ENCODE assay signal across 32 mouse cellular contexts in the genomic region with DNA sequence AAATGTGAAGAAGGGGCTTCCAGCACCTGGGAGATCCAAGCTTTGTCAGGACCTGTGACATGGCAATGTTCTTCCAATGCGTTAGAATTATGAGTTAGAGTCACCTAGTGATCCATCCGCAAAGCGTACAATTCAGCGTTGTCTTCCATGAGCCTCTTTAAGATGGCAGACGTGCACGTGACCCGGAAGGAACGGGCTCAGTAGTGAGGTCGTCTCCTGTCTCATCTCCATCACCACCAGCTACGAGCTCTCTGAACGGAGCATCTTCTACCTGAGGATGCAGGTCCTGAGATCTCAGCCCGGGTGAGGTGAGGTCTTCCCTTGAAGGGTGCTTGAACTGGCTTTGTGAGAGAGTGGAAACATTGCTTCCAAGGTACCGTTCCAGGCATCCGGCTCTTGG. TPM values are rescaled to one million over a fixed set of nuclear protein-coding genes. Genes with fewer than 3 reads are reported as not detected.
DNase-seq lines count a peak whose midpoint lies in the region; ATAC-seq and TF ChIP-seq lines count a peak whose summit lies in the region.
"Had no signal": no experiment of that assay in that cellular context is flagged by ENCODE, and none has a peak within 500 bp of the region (broad histone marks: within the 10 kb centered on the region; RNA-seq: fewer than 3 reads in every experiment).

No protein-coding gene starts in this region.

- no peaks in the 10 kb centered on the region for H3K9me3 ChIP-seq in forebrain, embryonic 11.5 days (ENCODE audit: control insufficient read depth, low read length)
- no peaks in the 10 kb centered on the region for H3K9me3 ChIP-seq in forebrain, embryonic 15.5 days
- no peaks in the 10 kb centered on the region for H3K9me3 ChIP-seq in midbrain, embryonic 11.5 days (ENCODE audit: control insufficient read depth, low read length)
- H3K9me3 ChIP-seq in midbrain, postnatal 0 days (ENCODE audit: low read length), result no peaks in the 10 kb centered on the region
- no peaks in the 10 kb centered on the region for H3K9me3 ChIP-seq in E14TG2a.4 (ENCODE audit: low read length)
- H3K9me3 ChIP-seq in ES-E14 (ENCODE audit: control insufficient read depth, insufficient read depth, low read depth, low read length), result no peaks in the 10 kb centered on the region
- H3K9me3 ChIP-seq: embryonic facial prominence, embryonic 13.5 days; embryonic facial prominence, embryonic 15.5 days; forebrain, embryonic 10.5 days; forebrain, embryonic 13.5 days; G1E had no signal

- in situ Hi-C loops in ES-E14 (cut with MboI; ENCODE audit: low sequenced_read_pairs in 2 of 2, unreplicated experiment in 2 of 2), result no loop called here

- no peak for TF ChIP-seq CTCF in midbrain, postnatal 0 days (IDR thresholded peaks at IDR 0.05)
- TF ChIP-seq CTCF in E14TG2a.4 (conservative IDR thresholded peaks at IDR 0.05; ENCODE audit: low read length), result no peak
- no peak for TF ChIP-seq CTCF in thymus, adult 2 months (IDR thresholded peaks at IDR 0.05; ENCODE audit: borderline replicate concordance, control insufficient read depth, extremely low read depth, insufficient read depth, low read length, poor library complexity)

- no peak overlapping the region for H3K4me2 ChIP-seq in forebrain, embryonic 11.5 days (ENCODE audit: low read depth, low read length, severe bottlenecking)
- no peak overlapping the region for H3K4me2 ChIP-seq in forebrain, embryonic 15.5 days (replicated peaks)
- H3K4me2 ChIP-seq in midbrain, embryonic 11.5 days, result no peak overlapping the region
- H3K4me2 ChIP-seq in midbrain, postnatal 0 days (ENCODE audit: low read depth, low read length, poor library complexity, severe bottlenecking), result no peak overlapping the region
- H3K4me2 ChIP-seq: embryonic facial prominence, embryonic 13.5 days; embryonic facial prominence, embryonic 15.5 days; forebrain, embryonic 13.5 days had no signal

- H3K9ac ChIP-seq in forebrain, embryonic 11.5 days (ENCODE audit: low read length), result no peak overlapping the region
- no peak overlapping the region for H3K9ac ChIP-seq in forebrain, embryonic 15.5 days (replicated peaks)
- H3K9ac ChIP-seq in midbrain, embryonic 11.5 days (ENCODE audit: low read length), result no peak overlapping the region
- H3K9ac ChIP-seq in midbrain, postnatal 0 days (replicated peaks; ENCODE audit: low read length, poor library complexity, severe bottlenecking), result no peak overlapping the region
- peak overlapping the region; percentile 61; the same call in 1 of the 2 replicates for H3K9ac ChIP-seq in ES-E14 (ENCODE audit: insufficient read depth, low read depth, low read length, poor library complexity, severe bottlenecking)
- H3K9ac ChIP-seq: embryonic facial prominence, embryonic 13.5 days; embryonic facial prominence, embryonic 15.5 days; forebrain, embryonic 13.5 days had no signal

- no peaks in the 10 kb centered on the region for H3K27me3 ChIP-seq in forebrain, embryonic 11.5 days (ENCODE audit: control insufficient read depth, insufficient read depth, low read length)
- no peaks in the 10 kb centered on the region for H3K27me3 ChIP-seq in forebrain, embryonic 15.5 days
- no peaks in the 10 kb centered on the region for H3K27me3 ChIP-seq in midbrain, embryonic 11.5 days (ENCODE audit: control insufficient read depth, insufficient read depth, low read length)
- no peaks in the 10 kb centered on the region for H3K27me3 ChIP-seq in midbrain, postnatal 0 days (ENCODE audit: insufficient read depth, low read length)
- H3K27me3 ChIP-seq in E14TG2a.4 (ENCODE audit: insufficient read depth, low read length), result no peaks in the 10 kb centered on the region
- H3K27me3 ChIP-seq in thymus, adult 2 months (ENCODE audit: control insufficient read depth, insufficient read depth, low read length), result no peaks in the 10 kb centered on the region
- H3K27me3 ChIP-seq: embryonic facial prominence, embryonic 13.5 days; embryonic facial prominence, embryonic 15.5 days; forebrain, embryonic 13.5 days; Patski had no signal

- H3K4me1 ChIP-seq in forebrain, embryonic 11.5 days (replicated peaks; ENCODE audit: control insufficient read depth, insufficient read depth, low read length), result no peaks in the 10 kb centered on the region; the same call in 1 of the 2 replicates
- H3K4me1 ChIP-seq in forebrain, embryonic 15.5 days, result peaks cover 4% of the 10 kb centered on the region; the same call in 1 of the 2 replicates
- no peaks in the 10 kb centered on the region for H3K4me1 ChIP-seq in midbrain, embryonic 11.5 days (ENCODE audit: control insufficient read depth, insufficient read depth, low read length)
- no peaks in the 10 kb centered on the region for H3K4me1 ChIP-seq in midbrain, postnatal 0 days (ENCODE audit: insufficient read depth, low read length)
- H3K4me1 ChIP-seq in E14TG2a.4 (replicated peaks; ENCODE audit: low read depth, low read length) (peaks cover 83% of the 10 kb centered on the region), ES-E14 (ENCODE audit: control insufficient read depth in 2 of 2, insufficient read depth in 2 of 2, low read length in 2 of 2, poor library complexity in 1 of 2) (peaks cover 20 to 27% of the 10 kb centered on the region in 2 experiments)
- peaks cover 17% of the 10 kb centered on the region for H3K4me1 ChIP-seq in thymus, adult 2 months (replicated peaks; ENCODE audit: control insufficient read depth, insufficient read depth, low read length)

- DNase-seq in forebrain, embryonic 11.5 days (ENCODE audit: low spot score), result peak; percentile 37
- peak; percentile 17 for DNase-seq in midbrain, embryonic 11.5 days (ENCODE audit: low spot score, missing footprints)
- DNase-seq in midbrain, postnatal 0 days (ENCODE audit: low spot score), result no peak
- no peak for DNase-seq in ES-E14 (ENCODE audit: low read depth, low spot score)
- DNase-seq in thymus, adult 18-20 months, result no peak
- no peak for DNase-seq in thymus, adult 2 months
- DNase-seq: adrenal gland, adult 2 months; adrenal gland, postnatal 10 days; adrenal gland, postnatal 25 days; B cell, adult 2 months; cerebellum, adult 11 months; cerebellum, adult 18-20 months; cerebellum, adult 8-10 months; cerebellum, adult 9-11 months; cerebellum, postnatal 14 days; cerebellum, postnatal 36 days; embryo, embryonic 11 days had no signal

- no peak for ATAC-seq in forebrain, embryonic 11.5 days (replicated peaks; ENCODE audit: low FRiP score)
- no peak for ATAC-seq in forebrain, embryonic 15.5 days (replicated peaks)
- ATAC-seq in midbrain, embryonic 11.5 days (ENCODE audit: low FRiP score), result no peak
- ATAC-seq in midbrain, postnatal 0 days (ENCODE audit: low FRiP score), result no peak
- ATAC-seq: forebrain, embryonic 13.5 days; forebrain, embryonic 16.5 days; Patski had no signal

- H3K27ac ChIP-seq in forebrain, embryonic 11.5 days (ENCODE audit: low read depth, low read length), result no peak overlapping the region
- no peak overlapping the region for H3K27ac ChIP-seq in forebrain, embryonic 15.5 days (replicated peaks)
- no peak overlapping the region for H3K27ac ChIP-seq in midbrain, embryonic 11.5 days (ENCODE audit: low read depth, low read length)
- no peak overlapping the region for H3K27ac ChIP-seq in midbrain, postnatal 0 days (ENCODE audit: low read depth, low read length)
- peak overlapping the region; percentile 38; the same call in 1 of the 2 replicates for H3K27ac ChIP-seq in ES-E14 (ENCODE audit: insufficient read depth, low read depth, low read length, poor library complexity, severe bottlenecking)
- H3K27ac ChIP-seq in thymus, adult 2 months (ENCODE audit: control insufficient read depth, insufficient read depth, low read length), result no peak overlapping the region
- H3K27ac ChIP-seq: embryonic facial prominence, embryonic 13.5 days; embryonic facial prominence, embryonic 15.5 days; forebrain, embryonic 10.5 days; forebrain, embryonic 13.5 days had no signal

- no peak for TF ChIP-seq POLR2A in thymus, adult 2 months (IDR thresholded peaks at IDR 0.05; ENCODE audit: control insufficient read depth, extremely low read depth, insufficient read depth, low read length, poor library complexity)

- no peaks in the 10 kb centered on the region for H3K36me3 ChIP-seq in forebrain, embryonic 11.5 days (ENCODE audit: control insufficient read depth, insufficient read depth, low read length)
- H3K36me3 ChIP-seq in forebrain, embryonic 15.5 days, result no peaks in the 10 kb centered on the region
- H3K36me3 ChIP-seq in midbrain, embryonic 11.5 days (ENCODE audit: control insufficient read depth, insufficient read depth, low read length), result no peaks in the 10 kb centered on the region
- no peaks in the 10 kb centered on the region for H3K36me3 ChIP-seq in midbrain, postnatal 0 days (ENCODE audit: insufficient read depth, low read length)
- H3K36me3 ChIP-seq in E14TG2a.4 (ENCODE audit: insufficient read depth, low read length), result no peaks in the 10 kb centered on the region
- H3K36me3 ChIP-seq in ES-E14 (ENCODE audit: control insufficient read depth, insufficient read depth, low read length, poor library complexity, severe bottlenecking), result no peaks in the 10 kb centered on the region
- H3K36me3 ChIP-seq in thymus, adult 2 months (ENCODE audit: control insufficient read depth, insufficient read depth, low read length), result no peaks in the 10 kb centered on the region
- H3K36me3 ChIP-seq: embryonic facial prominence, embryonic 13.5 days; embryonic facial prominence, embryonic 15.5 days; forebrain, embryonic 10.5 days; G1E had no signal

- WGBS in forebrain, embryonic 11.5 days, result 94% methylated on average over 14 of the region's 14 CpGs
- 94% methylated on average over 14 of the region's 14 CpGs for WGBS in forebrain, embryonic 15.5 days
- WGBS in midbrain, embryonic 11.5 days, result 91% methylated on average over 14 of the region's 14 CpGs
- 92% methylated on average over 14 of the region's 14 CpGs for WGBS in midbrain, postnatal 0 days
- WGBS in thymus, adult 2 months, result 95% methylated on average over 14 of the region's 14 CpGs

- no peak overlapping the region for H3K4me3 ChIP-seq in forebrain, embryonic 11.5 days (ENCODE audit: low read depth, low read length)
- no peak overlapping the region for H3K4me3 ChIP-seq in forebrain, embryonic 15.5 days
- H3K4me3 ChIP-seq in midbrain, embryonic 11.5 days (ENCODE audit: low read depth, low read length), result no peak overlapping the region
- H3K4me3 ChIP-seq in midbrain, postnatal 0 days (ENCODE audit: low read depth, low read length), result no peak overlapping the region
- H3K4me3 ChIP-seq in E14TG2a.4 (replicated peaks; ENCODE audit: low read length) (peak overlapping the region; percentile 75), ES-E14 (ENCODE audit: insufficient read depth in 1 of 2, low read depth in 1 of 2, low read length in 2 of 2, poor library complexity in 1 of 2, severe bottlenecking in 1 of 2) (peak overlapping the region; percentile 27 to 55)
- no peak overlapping the region for H3K4me3 ChIP-seq in thymus, adult 2 months (ENCODE audit: control insufficient read depth, insufficient read depth, low read length)
- H3K4me3 ChIP-seq: embryonic facial prominence, embryonic 13.5 days; embryonic facial prominence, embryonic 15.5 days; erythroblast, embryonic 14.5 days; forebrain, embryonic 10.5 days; forebrain, embryonic 13.5 days had no signal

RNA-seq across cellular contexts. Expression of gene Xbp1, which starts 3.8 kb away (rescaled TPM):
- polyA plus RNA-seq in forebrain, embryonic 11.5 days (2014; fragmentation: Nextera tagmentation; extraction: Ambion mirVana), result 117 and 119 TPM in 2 replicates
- 128 and 135 TPM in 2 replicates for polyA plus RNA-seq in forebrain, embryonic 15.5 days (2015; fragmentation: Nextera tagmentation; extraction: Ambion mirVana)
- polyA plus RNA-seq in midbrain, embryonic 11.5 days (2014; fragmentation: Nextera tagmentation; extraction: Ambion mirVana), result 126 and 133 TPM in 2 replicates
- total RNA-seq in midbrain, postnatal 0 days (2014; rRNA removed), result 120 and 124 TPM in 2 replicates
- 89.5 and 97.4 TPM in 2 replicates for polyA plus RNA-seq in midbrain, postnatal 0 days (2015; fragmentation: Nextera tagmentation; extraction: Ambion mirVana)
- total RNA-seq in ES-E14 (2012; rRNA removed), result 143 and 195 TPM in 2 replicates
- 113 and 118 TPM in 2 replicates for polyA plus RNA-seq in thymus, adult 2 months (2012; rRNA removed)

RNA-seq across cellular contexts. Expression of gene Ccdc117, which starts 25.4 kb away (rescaled TPM):
- polyA plus RNA-seq in forebrain, embryonic 11.5 days (2014; fragmentation: Nextera tagmentation; extraction: Ambion mirVana), result 27.9 and 29.9 TPM in 2 replicates
- 15.4 and 15.8 TPM in 2 replicates for polyA plus RNA-seq in forebrain, embryonic 15.5 days (2015; fragmentation: Nextera tagmentation; extraction: Ambion mirVana)
- polyA plus RNA-seq in midbrain, embryonic 11.5 days (2014; fragmentation: Nextera tagmentation; extraction: Ambion mirVana), result 26.2 and 27.4 TPM in 2 replicates
- 8.2 and 13.0 TPM in 2 replicates for total RNA-seq in midbrain, postnatal 0 days (2014; rRNA removed)
- 4.9 and 6.1 TPM in 2 replicates for polyA plus RNA-seq in midbrain, postnatal 0 days (2015; fragmentation: Nextera tagmentation; extraction: Ambion mirVana)
- total RNA-seq in ES-E14 (2012; rRNA removed), result 24.2 and 27.4 TPM in 2 replicates
- polyA plus RNA-seq in thymus, adult 2 months (2012; rRNA removed), result 12.2 and 13.9 TPM in 2 replicates

RNA-seq across cellular contexts. Expression of gene Ankrd36, which starts 52.9 kb away (rescaled TPM):
- polyA plus RNA-seq in forebrain, embryonic 11.5 days (2014; fragmentation: Nextera tagmentation; extraction: Ambion mirVana), result not detected in 2 replicates
- polyA plus RNA-seq in forebrain, embryonic 15.5 days (2015; fragmentation: Nextera tagmentation; extraction: Ambion mirVana), result not detected in 2 replicates
- polyA plus RNA-seq in midbrain, embryonic 11.5 days (2014; fragmentation: Nextera tagmentation; extraction: Ambion mirVana), result not detected in 2 replicates
- total RNA-seq in midbrain, postnatal 0 days (2014; rRNA removed), result not detected in 2 replicates
- 0.11 TPM in 1 of 2 replicates, not detected in the other for polyA plus RNA-seq in midbrain, postnatal 0 days (2015; fragmentation: Nextera tagmentation; extraction: Ambion mirVana)
- 0.26 and 0.45 TPM in 2 replicates for total RNA-seq in ES-E14 (2012; rRNA removed)
- polyA plus RNA-seq in thymus, adult 2 months (2012; rRNA removed), result not detected in 2 replicates
- total RNA-seq: adrenal gland, adult 2 months; adrenal gland, postnatal 10 days; adrenal gland, postnatal 25 days; adrenal gland, postnatal 4 days; common myeloid progenitor, adult 5-6 weeks had no signal
- polyA plus RNA-seq: adrenal gland, adult 2 months; brain, embryonic 14.5 days; embryonic facial prominence, embryonic 11.5 days; embryonic facial prominence, embryonic 13.5 days; embryonic facial prominence, embryonic 15.5 days; erythroblast, embryonic 14.5 days; forebrain, embryonic 10.5 days; forebrain, embryonic 13.5 days; forebrain, embryonic 16.5 days; frontal cortex, adult 2 months; Patski had no signal

Comparison
In these comparisons a context has a peak if more than half of its experiments do, and no peak if none do; other contexts are left out.
1. DNase-seq: peak in forebrain, embryonic 11.5 days (single experiment) and midbrain, embryonic 11.5 days (single experiment); none in midbrain, postnatal 0 days (single experiment), ES-E14 (single experiment), thymus, adult 18-20 months (0 of 2) and thymus, adult 2 months (single experiment).
2. H3K4me3 ChIP-seq: peak in E14TG2a.4 (single experiment) and ES-E14 (2 of 2); none in forebrain, embryonic 11.5 days (single experiment), forebrain, embryonic 15.5 days (single experiment), midbrain, embryonic 11.5 days (single experiment), midbrain, postnatal 0 days (single experiment) and thymus, adult 2 months (single experiment).